Mouse (Mus musculus) left cerebral cortex, postnatal 4 days (tissue): ENCODE data around the gene Abcb8. TPM values are rescaled to one million over a fixed set of nuclear protein-coding genes. Genes with fewer than 3 reads are reported as not detected.
"Not testable (repeated sequence)": the region's sequence is repeated elsewhere in the genome, so short reads cannot be mapped to it uniquely, and the experiment has no call there.

Experiments
- DNase-seq: peaks from one replicate; pipeline ENCODE4 v3.0.0-alpha.2; 2022
- intact Hi-C: fragments of 180-260 bp; cut with DNase I; formaldehyde crosslinking; loops from one replicate; pipeline ENCODE4 v1.15.1; 2025
- total RNA-seq, 2 experiments: library from RNA; stranded (reverse); gene quantifications; 2 replicates each; pipeline ENCODE4 v1.2.3; 2021

Gene Abcb8
- total RNA-seq, 2 experiments from 2014 or later: 44.5 to 53.6 TPM

DNA sequence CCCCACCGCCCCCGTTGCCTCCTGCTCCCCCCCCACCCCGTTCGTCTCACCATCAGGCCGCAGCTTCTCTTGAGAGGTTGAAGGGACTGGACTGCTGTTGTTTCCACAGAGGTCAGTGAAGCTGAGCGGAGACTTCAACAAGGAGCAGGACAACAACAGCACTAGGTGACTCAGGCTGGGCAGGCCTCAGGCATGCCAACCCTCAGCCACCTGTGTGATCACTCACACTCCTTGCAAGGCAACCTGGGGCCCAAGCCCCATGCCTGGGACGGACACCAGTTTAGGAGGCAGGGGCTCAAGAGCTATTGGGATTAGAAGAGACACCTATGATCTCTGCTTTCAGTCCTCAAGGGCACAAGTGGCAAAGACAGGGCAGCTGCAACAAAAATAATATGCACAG is 1.6 kb upstream of the Abcb8 start, which contains the start of gene Atg9b:
Atg9b (minus strand) TSS at position 280 of the 400 bp plus-strand sequence.
- DNase-seq: no peak
- intact Hi-C loops: no loop called here

DNA sequence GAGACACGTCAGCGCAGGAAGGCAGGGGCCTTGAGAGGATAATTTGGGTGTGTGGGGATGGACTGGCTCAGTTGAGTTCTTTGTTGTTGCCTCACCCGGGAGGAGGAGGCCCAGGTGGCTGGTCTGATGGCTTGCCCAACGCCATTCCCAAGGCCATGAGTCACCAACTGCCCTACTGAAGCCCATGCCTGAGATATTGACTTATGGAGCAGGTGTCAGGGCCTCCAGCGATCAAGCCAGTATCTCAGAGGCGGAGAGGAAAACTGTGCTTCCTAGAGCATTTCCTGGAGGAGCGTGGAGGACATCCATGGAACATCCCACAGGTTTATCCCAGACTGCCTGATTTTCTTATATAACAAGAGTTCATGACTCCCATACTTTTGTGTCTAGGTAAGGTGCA is 739 bp upstream of the Abcb8 start:
- intact Hi-C loops: no loop called here

DNA sequence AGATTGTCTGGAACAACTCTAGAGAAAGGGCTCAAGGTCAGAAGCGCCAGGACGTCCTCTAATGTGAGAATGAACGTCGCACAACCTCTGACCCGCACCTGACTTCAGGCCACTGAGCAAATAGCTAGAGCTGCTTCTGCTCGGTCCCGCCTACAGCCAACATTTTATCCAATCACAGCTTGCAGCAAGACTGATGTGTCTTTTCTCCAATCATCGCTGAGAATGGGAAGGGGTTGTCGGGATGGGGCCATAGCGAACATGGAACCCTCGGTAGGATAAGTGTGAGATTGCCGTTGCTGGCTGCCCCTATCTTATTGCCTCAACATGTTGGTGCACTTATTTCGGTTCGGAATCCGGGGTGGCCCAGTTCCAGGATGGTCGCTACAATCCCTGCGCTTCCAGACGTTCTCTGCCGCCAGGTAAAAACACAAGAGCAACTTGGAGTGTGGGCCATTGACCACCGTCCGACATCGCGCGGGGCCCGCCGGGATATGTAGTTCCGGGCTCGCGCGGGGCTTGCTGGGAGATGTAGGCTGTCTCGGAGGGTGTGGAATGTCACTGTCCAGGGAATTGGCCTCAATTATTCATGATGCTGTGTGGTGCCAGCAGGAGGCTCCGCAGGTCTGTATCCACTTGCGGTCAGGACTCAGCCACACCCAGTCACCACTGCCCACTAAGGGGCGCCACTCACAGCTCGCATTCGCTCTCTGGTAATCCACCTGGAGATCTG is 867 bp downstream of the Abcb8 start:
- DNase-seq: peak; percentile 92
- intact Hi-C loops: no loop called here

More for the DNA sequence above, 739 bp upstream of the Abcb8 start:
- no peak for DNase-seq

DNA sequence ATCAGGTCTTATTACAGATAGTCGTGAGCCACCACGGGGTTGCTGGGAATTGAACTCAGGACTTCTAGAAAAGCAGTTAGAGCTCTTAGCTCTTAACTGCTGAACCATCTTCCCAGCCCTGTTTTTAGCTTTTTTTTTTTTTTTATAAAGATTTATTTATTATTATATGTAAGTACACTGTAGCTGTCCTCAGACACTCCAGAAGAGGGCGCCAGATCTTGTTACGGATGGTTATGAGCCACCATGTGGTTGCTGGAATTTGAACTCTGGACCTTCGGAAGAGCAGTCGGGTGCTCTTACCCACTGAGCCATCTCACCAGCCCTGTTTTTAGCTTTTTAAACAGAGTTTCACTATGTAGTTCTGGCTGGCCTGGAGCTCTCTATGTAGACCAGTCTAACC is 2.8 kb downstream of the Abcb8 start:
- DNase-seq, intact Hi-C loops: not testable (repeated sequence)

DNA sequence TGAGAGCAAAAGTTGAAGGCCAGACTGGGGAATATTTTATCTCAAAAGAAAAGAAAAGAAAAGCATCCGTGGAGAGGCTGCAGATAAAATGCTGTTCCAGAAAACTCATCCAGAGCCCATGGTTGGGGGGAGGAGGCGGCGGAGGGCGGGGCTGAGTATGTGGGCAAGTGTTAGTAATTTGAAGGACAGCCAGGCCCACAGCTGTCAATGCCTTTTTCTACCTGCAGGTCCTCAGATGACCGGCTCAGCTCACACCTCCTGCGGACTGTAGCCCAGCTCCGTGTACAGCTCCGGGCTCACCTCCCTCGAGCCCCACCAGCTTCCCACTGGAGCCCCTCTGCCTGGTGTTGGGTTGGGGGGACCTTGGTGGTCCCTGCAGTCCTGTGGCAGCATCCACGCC is 6.2 kb downstream of the Abcb8 start:
- DNase-seq: no peak
- intact Hi-C loops: no loop called here

DNA sequence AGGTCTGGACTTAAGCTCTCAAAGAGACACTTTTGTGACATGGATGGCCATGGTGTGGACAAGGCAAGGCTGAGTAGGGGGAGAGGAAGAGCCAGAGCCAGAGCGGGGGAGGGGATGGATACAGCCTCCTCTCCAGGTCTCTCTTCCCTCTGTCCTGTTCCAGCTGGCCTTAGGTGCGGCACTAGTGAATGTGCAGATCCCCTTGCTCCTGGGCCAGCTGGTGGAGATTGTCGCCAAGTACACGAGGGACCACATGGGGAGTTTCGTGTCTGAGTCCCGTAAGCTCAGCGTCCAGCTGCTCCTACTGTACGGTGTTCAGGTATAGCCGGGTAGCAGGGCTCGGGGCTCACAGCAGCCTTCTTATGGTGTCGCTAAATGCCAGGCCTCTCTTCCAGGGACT is 6.9 kb downstream of the Abcb8 start:
- DNase-seq: no peak
- intact Hi-C loops: no loop called here

DNA sequence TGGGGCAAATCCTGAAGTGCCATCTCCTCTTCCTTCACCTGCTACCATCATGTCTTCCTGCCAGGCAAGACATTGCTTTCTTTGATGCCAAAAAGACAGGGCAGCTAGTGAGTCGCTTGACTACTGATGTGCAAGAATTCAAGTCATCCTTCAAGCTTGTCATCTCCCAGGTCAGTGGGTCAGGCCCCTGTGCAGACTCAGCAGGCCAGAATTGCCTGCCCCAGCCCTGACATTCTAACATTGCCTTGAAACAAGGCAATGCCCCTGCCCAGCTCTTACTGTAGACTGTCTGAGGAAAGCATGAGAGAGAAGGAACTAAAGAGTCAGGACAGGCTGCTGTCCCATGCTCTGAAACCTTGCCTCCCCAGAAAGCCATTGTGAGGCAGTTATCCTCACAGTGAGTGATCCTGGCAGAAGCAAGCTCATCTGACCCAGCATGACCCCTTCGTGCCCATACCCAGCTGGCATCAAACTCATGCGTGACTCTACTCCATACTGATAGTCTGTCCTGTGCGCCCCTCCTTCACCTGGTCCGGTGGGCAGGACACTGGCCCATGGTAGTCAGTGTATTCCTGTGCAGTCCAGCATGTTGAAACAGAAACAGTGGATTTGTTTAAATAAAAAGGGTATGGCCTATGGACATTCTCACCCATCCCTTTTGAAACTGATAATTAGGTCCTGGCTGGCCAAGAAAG is 7.6 kb downstream of the Abcb8 start:
- DNase-seq: no peak
- intact Hi-C loops: no loop called here

DNA sequence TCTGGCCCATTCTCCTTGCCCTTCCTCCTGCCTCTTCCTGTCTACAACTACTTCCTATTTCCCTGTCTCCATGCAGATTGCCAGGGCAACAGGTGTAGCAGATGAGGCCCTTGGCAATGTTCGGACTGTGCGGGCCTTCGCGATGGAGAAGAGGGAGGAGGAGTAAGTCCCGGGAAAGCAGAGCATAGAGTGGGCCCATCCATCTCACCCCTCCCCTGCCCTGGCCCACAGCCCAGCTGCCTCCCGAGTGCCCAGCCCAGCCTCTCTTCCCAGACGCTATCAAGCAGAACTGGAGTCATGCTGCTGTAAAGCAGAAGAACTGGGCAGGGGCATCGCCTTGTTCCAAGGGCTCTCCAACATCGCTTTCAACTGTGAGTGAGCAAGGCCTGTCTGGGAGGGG is 8.5 kb downstream of the Abcb8 start:
- peak; percentile 90 for DNase-seq
- intact Hi-C loops: no loop called here

DNA sequence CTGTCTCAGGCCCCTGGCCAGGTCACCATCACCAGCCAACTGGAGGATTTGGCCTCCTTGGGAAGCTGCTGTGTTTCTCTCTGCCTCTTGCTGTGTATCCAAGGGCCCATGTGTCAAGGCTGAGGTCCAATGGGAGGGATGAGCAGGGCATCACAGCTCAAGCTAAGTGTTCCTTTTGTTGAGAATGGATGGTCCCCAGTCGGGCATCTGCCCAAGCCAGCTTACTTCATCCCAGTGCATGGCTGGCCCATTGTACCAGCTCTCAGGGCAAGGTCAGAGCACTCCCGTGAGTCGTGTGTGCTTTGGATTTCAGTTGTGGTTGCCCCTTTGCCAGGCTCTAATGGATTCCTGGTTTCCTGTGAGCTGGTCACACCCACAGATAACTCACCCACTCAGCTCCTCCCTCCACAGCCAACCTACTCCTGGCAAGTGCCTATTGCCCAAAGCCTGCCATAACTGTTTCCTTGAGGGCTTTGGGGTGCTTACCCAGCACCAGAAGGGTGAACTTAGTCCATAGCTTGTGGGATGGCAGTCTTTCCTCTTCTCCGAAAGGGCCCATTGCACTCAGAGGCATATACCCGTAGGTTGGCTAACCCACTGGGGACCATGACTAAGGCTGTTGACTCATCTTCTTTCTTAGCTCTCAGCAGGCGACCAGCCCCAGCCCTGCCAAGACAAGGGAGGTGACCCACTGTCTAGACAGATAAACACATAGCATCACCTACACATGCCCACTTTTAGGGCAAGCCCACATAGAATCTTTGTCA is 11.3 kb downstream of the Abcb8 start:
- intact Hi-C loops: no loop called here
- DNase-seq: no peak

DNA sequence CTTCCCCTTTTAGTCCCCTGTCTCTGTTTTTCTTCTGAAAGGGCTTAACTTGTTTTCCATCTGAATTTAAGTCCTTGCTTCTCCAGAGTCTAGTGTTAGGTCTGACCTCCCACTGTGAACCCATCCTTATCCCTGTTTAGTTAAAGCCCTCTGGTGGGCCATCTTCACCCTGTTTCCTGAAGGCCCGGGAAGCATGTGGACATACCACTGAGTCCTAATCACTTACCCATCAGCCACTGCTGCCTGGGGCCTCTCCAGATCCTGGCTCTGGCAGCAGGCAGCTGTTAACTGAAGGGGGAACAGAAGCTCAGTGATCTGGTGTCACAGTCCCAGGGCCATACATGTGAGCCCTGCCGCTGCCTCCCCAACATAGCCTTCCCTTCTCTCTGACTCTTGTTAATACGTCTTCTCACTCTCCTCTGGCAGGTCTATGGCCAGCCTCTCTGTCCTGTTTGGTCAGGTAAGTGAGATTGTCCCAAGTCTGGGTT is 12.0 kb downstream of the Abcb8 start:
- no peak for DNase-seq
- intact Hi-C loops: no loop called here

DNA sequence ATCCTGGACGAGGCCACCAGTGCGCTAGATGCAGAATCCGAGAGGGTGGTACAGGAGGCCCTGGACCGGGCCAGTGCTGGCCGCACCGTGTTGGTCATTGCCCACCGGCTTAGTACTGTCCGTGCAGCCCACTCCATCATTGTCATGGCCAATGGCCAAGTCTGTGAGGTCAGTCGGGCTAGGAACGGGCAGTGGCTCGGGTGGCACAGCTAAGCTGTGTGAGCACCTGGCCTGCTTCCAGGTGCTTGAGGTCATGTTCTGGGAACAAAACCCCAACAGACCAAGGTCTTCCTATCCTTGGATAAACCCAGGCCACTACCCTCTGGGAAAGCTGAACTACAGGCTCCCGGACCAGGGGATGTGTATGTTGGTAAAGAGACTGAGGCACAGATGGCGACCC is 15.2 kb downstream of the Abcb8 start:
- intact Hi-C loops: no loop called here
- DNase-seq: no peak

DNA sequence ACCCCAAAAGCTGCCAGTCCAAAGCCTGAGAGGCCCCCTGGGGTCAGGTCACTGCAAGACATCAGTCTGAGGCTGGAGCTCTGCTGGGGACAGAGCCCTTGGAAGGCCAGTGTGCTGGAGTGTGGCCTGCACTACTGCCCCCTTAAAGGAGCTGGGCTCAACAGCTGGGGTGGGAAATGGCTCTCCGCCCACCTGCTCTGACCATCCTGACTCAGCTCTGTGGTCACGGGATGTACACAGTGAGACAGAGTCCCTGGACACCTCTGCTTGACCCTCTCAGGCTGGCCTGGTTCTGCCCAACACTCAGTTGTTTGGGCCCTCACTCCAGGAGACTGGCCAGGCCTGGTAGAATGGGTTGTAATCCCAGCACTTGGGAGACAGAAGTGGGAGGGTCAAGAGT is 16.0 kb downstream of the Abcb8 start:
- DNase-seq: no peak
- intact Hi-C loops: no loop called here

DNA sequence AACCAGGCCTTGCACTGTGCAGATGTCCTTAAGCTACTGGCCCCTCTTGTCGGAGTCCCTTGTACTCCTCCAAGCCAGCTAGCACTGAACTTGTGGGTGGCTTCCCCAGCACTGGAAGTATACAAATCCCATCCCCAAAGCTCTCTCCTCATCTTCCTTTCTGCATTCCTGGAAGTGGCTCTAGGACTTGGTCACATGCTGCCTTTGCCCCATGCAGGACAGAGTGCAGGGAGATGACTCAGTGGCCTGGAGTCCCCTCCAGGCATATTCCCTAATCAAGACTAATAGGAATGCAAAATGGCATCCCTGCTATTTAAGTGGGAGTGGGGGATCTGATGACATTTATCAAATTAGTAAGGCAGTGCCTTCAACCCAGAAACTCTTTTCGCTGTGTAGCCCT is 18.6 kb downstream of the Abcb8 start:
- intact Hi-C loops: no loop called here
- no peak for DNase-seq

DNA sequence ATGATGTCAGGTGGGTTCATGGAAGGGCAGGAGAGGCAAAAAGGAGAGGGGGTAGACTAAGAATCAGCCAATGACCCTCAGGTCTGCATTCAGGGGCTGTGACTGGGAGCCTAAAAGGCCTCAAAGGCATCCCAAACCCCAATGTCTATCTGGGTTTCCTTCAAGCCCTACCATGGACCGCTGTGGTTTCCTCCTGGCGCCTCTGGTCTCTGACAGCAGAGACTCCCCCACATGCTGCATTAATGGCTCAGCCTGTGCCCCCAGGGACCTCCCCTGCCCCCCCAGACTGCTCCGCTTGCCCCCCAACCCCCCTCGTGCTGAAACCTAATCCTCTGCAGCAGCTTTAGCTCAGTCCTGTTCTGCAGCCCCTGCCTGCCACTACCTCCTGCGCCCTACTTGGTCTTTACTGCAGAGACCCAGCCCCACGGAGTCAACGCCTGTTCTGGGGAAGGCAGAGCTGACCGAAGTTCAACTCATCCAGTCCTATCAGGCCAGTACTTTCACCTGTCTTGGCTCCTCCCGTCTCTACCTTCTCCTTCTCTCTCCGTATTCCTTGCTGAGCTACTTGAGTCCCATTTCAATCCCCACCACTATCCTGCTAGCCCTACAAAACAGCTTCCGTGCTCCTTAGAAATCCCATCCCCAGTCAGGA is 19.7 kb downstream of the Abcb8 start, which contains the start of gene Asic3:
Asic3 (plus strand) TSS at position 351 of the 652 bp plus-strand sequence.
- no peak for DNase-seq
- intact Hi-C loops: no loop called here

DNA sequence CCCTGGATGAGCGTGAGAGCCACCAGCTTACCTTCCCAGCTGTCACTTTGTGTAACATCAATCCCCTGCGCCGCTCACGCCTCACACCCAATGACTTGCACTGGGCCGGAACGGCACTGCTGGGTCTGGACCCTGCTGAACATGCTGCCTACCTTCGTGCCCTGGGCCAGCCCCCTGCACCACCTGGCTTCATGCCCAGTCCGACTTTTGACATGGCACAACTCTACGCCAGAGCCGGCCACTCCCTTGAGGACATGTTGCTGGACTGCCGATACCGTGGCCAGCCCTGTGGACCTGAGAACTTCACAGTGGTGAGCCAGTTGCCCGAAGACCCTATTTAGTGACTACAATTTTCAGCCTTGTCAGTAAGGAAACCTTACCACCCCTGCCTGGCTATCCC is 20.5 kb downstream of the Abcb8 start:
- intact Hi-C loops: no loop called here
- no peak for DNase-seq

DNA sequence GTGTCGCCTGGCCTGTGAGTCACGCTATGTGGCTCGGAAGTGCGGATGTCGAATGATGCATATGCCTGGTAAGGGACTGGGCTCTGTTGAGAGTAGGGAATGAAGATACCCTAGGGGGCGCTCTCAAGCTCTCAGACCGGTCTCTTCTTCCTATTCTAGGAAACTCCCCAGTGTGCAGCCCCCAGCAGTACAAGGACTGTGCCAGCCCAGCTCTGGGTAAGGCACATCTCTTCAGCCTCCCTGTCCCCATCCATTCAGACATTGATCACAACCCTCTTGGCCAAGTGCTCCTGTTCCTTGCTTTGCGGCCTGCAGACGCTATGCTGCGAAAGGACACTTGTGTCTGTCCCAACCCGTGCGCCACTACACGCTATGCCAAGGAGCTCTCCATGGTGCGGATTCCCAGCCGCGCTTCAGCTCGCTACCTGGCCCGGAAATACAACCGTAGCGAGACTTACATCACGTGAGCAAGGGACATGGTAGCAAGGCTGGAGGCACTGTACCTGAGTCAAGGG is 22.8 kb downstream of the Abcb8 start:
- DNase-seq: peak; percentile 71
- intact Hi-C loops: no loop called here

DNA sequence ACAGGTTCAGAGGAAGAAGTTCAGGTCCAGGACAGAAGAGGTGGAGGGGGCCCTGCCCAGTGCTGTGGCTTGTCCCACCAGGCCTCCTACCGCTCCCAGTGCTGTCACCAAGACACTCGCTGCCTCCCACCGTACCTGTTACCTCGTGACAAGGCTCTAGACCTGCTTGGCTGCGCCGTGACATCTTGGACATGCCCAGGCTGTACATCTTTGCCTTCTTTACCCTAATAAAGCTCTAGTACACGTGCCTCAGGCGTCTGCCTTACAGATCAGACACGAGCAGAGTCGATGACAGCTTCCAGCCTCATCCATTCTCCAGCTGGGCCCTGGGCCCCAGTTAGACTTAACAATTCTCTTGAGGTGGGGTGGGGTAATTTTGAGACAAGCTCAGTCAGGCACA is 24.1 kb downstream of the Abcb8 start:
- DNase-seq: no peak
- intact Hi-C loops: no loop called here

DNA sequence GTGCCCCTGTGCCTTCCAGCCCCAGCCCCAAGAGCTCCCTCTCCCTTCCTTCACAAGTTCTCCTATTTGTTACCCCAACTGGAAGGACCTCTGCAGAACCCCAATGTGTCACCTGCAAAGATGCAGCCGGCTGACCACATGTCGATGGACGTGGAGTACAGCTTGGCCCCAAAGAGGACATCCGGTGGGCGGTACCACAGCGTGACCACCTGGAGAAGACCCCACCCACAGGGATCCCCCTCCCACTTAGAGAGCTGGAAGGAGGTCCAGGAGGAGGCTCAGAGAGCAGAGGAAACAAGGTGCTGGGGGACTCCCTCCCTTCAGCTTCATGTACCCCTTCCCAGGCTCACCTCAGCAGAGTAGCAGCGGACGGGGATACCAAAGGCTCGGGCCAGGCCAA is 26.9 kb downstream of the Abcb8 start:
- no peak for DNase-seq
- intact Hi-C loops: no loop called here

DNA sequence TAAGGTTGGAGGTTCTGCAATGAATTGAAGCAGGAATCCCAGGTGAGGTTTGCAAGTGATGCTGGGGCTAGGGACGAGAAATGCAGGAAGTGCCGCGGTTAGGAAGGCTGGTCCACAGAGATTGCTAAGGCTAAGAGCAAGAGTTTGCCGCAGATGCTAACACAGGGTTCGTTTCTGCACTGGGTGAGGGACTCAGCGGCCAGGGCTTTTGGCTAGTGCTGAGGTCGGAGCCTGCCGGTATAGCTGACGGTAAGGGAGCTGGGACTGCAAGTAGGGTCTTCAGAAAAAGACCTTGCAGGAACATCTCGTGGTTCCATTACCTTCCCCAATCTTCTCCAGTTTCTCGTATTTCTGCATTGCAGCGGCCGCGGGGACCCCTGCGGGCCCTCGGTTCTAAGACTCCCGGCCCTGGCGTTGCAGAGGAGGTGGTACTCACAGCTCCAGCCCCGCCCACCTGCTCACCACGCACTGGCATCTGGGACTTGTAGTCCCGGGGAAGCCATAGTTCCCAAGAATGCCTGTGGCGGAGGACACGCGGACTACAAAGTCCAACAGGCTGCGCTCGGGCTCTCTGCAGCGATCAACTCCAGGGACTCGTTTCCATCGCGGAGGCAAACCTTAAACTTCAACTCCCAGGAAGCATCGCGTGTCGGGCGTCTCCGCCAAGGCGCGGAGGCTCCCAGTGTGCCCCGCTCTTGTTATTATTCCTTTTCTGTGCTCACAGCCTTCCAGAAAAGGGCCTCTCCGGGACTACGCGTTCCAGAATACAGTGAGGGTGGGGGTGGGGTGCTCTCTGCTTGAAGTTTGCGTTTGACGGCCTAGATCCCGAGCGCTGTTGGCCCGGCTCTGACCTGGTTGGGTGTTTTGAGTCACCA is 29.9 kb downstream of the Abcb8 start, which contains the start of the genes Cdk5 and Slc4a2:
Cdk5 (minus strand) TSS at position 402 of the 875 bp plus-strand sequence.
Slc4a2 (plus strand) TSS at position 709 of the 875 bp plus-strand sequence.
- intact Hi-C loops: no loop called here
- DNase-seq: peak; percentile 99
